Mouse (Mus musculus): ENCODE measurements around the gene Arf1. TPM values are rescaled to one million over a fixed set of nuclear protein-coding genes. Genes with fewer than 3 reads are reported as not detected.
"Not testable (repeated sequence)": the region's sequence is repeated elsewhere in the genome, so short reads cannot be mapped to it uniquely, and the experiment has no call there.

Gene Arf1
- polyA plus RNA-seq, 1 experiment, result 885 TPM

GRCm38 (mm10) chr11:59219064-59219463 lies 9.0 kb downstream of the Arf1 start:
- TF ChIP-seq POLR2A (IDR thresholded peaks at IDR 0.05; ENCODE audit: low read depth, low read length) (no peak), CTCF (IDR thresholded peaks at IDR 0.05; ENCODE audit: extremely low read depth, insufficient read length, insufficient replicate concordance, low read depth, low read length) (peak; percentile 58; the same call in 1 of the 2 replicates)
- Histone ChIP-seq H3K4me3 (ENCODE audit: low read depth, low read length) (no peak overlapping the region), H3K36me3 (ENCODE audit: control insufficient read depth, insufficient read depth, low read length) (peaks cover 17% of the 10 kb centered on the region), H3K4me1 (ENCODE audit: control insufficient read depth, insufficient read depth, insufficient read length, low read length) (peaks cover 41% of the 10 kb centered on the region), H3K27me3 (ENCODE audit: control insufficient read depth, insufficient read depth, low read length) (no peaks in the 10 kb centered on the region), H3K27ac (ENCODE audit: insufficient read depth, low read depth, low read length) (no peak overlapping the region)

GRCm38 (mm10) chr11:59218389-59218998 lies 9.6 kb downstream of the Arf1 start:
- TF ChIP-seq POLR2A (IDR thresholded peaks at IDR 0.05; ENCODE audit: low read depth, low read length) (no peak), CTCF (IDR thresholded peaks at IDR 0.05; ENCODE audit: extremely low read depth, insufficient read length, insufficient replicate concordance, low read depth, low read length) (no peak)
- Histone ChIP-seq H3K4me1 (ENCODE audit: control insufficient read depth, insufficient read depth, insufficient read length, low read length) (peaks cover 37% of the 10 kb centered on the region), H3K36me3 (ENCODE audit: control insufficient read depth, insufficient read depth, low read length) (peaks cover 15% of the 10 kb centered on the region), H3K27me3 (ENCODE audit: control insufficient read depth, insufficient read depth, low read length) (no peaks in the 10 kb centered on the region), H3K27ac (ENCODE audit: insufficient read depth, low read depth, low read length) (no peak overlapping the region), H3K4me3 (ENCODE audit: low read depth, low read length) (no peak overlapping the region)
- 29% methylated on average over 4 of the region's 4 CpGs for WGBS

GRCm38 (mm10) chr11:59216955-59217354 lies 11.1 kb downstream of the Arf1 start:
- no peak overlapping the region for H3K27ac ChIP-seq (ENCODE audit: insufficient read depth, low read depth, low read length)
- no peak for TF ChIP-seq CTCF (IDR thresholded peaks at IDR 0.05; ENCODE audit: extremely low read depth, insufficient read length, insufficient replicate concordance, low read depth, low read length)
- no peak for TF ChIP-seq POLR2A (IDR thresholded peaks at IDR 0.05; ENCODE audit: low read depth, low read length)
- WGBS, result 69% methylated on average over 3 of the region's 3 CpGs
- H3K27me3 ChIP-seq (ENCODE audit: control insufficient read depth, insufficient read depth, low read length), result no peaks in the 10 kb centered on the region
- peaks cover 29% of the 10 kb centered on the region; the same call in 1 of the 2 replicates for H3K4me1 ChIP-seq (ENCODE audit: control insufficient read depth, insufficient read depth, insufficient read length, low read length)
- peaks cover 21% of the 10 kb centered on the region for H3K36me3 ChIP-seq (ENCODE audit: control insufficient read depth, insufficient read depth, low read length)
- no peak overlapping the region for H3K4me3 ChIP-seq (ENCODE audit: low read depth, low read length)

- Histone ChIP-seq H3K27me3 (ENCODE audit: control insufficient read depth, insufficient read depth, low read length) (no peaks in the 10 kb centered on the region), H3K4me1 (ENCODE audit: control insufficient read depth, insufficient read depth, insufficient read length, low read length) (peaks cover 17% of the 10 kb centered on the region), H3K36me3 (ENCODE audit: control insufficient read depth, insufficient read depth, low read length) (peaks cover 39% of the 10 kb centered on the region), H3K4me3 (ENCODE audit: low read depth, low read length) (no peak overlapping the region), H3K27ac (ENCODE audit: insufficient read depth, low read depth, low read length) (no peak overlapping the region)
- TF ChIP-seq CTCF (IDR thresholded peaks at IDR 0.05; ENCODE audit: extremely low read depth, insufficient read length, insufficient replicate concordance, low read depth, low read length) (no peak), POLR2A (IDR thresholded peaks at IDR 0.05; ENCODE audit: low read depth, low read length) (no peak)
- 85% methylated on average over 12 of the region's 12 CpGs for WGBS
Measured at GRCm38 (mm10) chr11:59212892-59213494, 15.1 kb downstream of the Arf1 start.

GRCm38 (mm10) chr11:59212320-59212719 lies 15.8 kb downstream of the Arf1 start:
- not testable (repeated sequence) for H3K4me3 ChIP-seq (ENCODE audit: low read depth, low read length); H3K27me3 ChIP-seq (ENCODE audit: control insufficient read depth, insufficient read depth, low read length); H3K27ac ChIP-seq (ENCODE audit: insufficient read depth, low read depth, low read length)
- Histone ChIP-seq H3K36me3 (ENCODE audit: control insufficient read depth, insufficient read depth, low read length) (peaks cover 36% of the 10 kb centered on the region), H3K4me1 (ENCODE audit: control insufficient read depth, insufficient read depth, insufficient read length, low read length) (peaks cover 13% of the 10 kb centered on the region)
- 63% methylated on average over 12 of the region's 12 CpGs for WGBS

GRCm38 (mm10) chr11:59211561-59211960 lies 16.5 kb downstream of the Arf1 start:
- H3K27me3 ChIP-seq (ENCODE audit: control insufficient read depth, insufficient read depth, low read length); H3K4me1 ChIP-seq (ENCODE audit: control insufficient read depth, insufficient read depth, insufficient read length, low read length); H3K4me3 ChIP-seq (ENCODE audit: low read depth, low read length); H3K27ac ChIP-seq (ENCODE audit: insufficient read depth, low read depth, low read length): not testable (repeated sequence)
- 76% methylated on average over 9 of the region's 9 CpGs for WGBS
- H3K36me3 ChIP-seq (ENCODE audit: control insufficient read depth, insufficient read depth, low read length), result peaks cover 37% of the 10 kb centered on the region

GRCm38 (mm10) chr11:59210020-59210419 lies 18.1 kb downstream of the Arf1 start:
- H3K4me3 ChIP-seq (ENCODE audit: low read depth, low read length), result no peak overlapping the region
- TF ChIP-seq CTCF (IDR thresholded peaks at IDR 0.05; ENCODE audit: extremely low read depth, insufficient read length, insufficient replicate concordance, low read depth, low read length), result no peak
- no peak for TF ChIP-seq POLR2A (IDR thresholded peaks at IDR 0.05; ENCODE audit: low read depth, low read length)

More at GRCm38 (mm10) chr11:59210020-59210419, 18.1 kb downstream of the Arf1 start:
- Histone ChIP-seq H3K27me3 (ENCODE audit: control insufficient read depth, insufficient read depth, low read length) (no peaks in the 10 kb centered on the region), H3K27ac (ENCODE audit: insufficient read depth, low read depth, low read length) (0 out of 2 replicates have a peak overlapping the region, but pooled peaks have one; percentile 29), H3K4me1 (ENCODE audit: control insufficient read depth, insufficient read depth, insufficient read length, low read length) (peaks cover 10% of the 10 kb centered on the region), H3K36me3 (ENCODE audit: control insufficient read depth, insufficient read depth, low read length) (peaks cover 45% of the 10 kb centered on the region)
- 76% methylated on average over 4 of the region's 4 CpGs for WGBS

Measured in small intestine, adult 2 months (tissue).